Comparison of ENCODE assay signal across 10 mouse cellular contexts in genomic region chr16:7282257-7282656, GRCm38 (mm10).
DNase-seq lines count a peak whose midpoint lies in the region; ATAC-seq and TF ChIP-seq lines count a peak whose summit lies in the region.
"Had no signal": no experiment of that assay in that cellular context is flagged by ENCODE, and none has a peak within 500 bp of the region (broad histone marks: within the 10 kb centered on the region; RNA-seq: fewer than 3 reads in every experiment).

No protein-coding gene starts in this region.

- no peak overlapping the region for H3K27ac ChIP-seq in midbrain, postnatal 0 days (ENCODE audit: low read depth, low read length)
- no peak overlapping the region for H3K27ac ChIP-seq in midbrain, embryonic 10.5 days (replicated peaks)
- H3K27ac ChIP-seq: embryonic facial prominence, embryonic 13.5 days; limb, embryonic 12.5 days had no signal

- no peak overlapping the region for H3K4me3 ChIP-seq in midbrain, postnatal 0 days (ENCODE audit: low read depth, low read length)
- no peak overlapping the region for H3K4me3 ChIP-seq in midbrain, embryonic 10.5 days
- H3K4me3 ChIP-seq: embryonic facial prominence, embryonic 13.5 days; limb, embryonic 12.5 days had no signal

- no peak for TF ChIP-seq CTCF in midbrain, postnatal 0 days (IDR thresholded peaks at IDR 0.05)

- ATAC-seq in midbrain, postnatal 0 days (ENCODE audit: low FRiP score) = no peak
- ATAC-seq in erythroblast, adult 5-6 weeks (replicated peaks; ENCODE audit: low FRiP score, poor library complexity, severe bottlenecking) = no peak

- H3K27me3 ChIP-seq in midbrain, postnatal 0 days (ENCODE audit: insufficient read depth, low read length) = no peaks in the 10 kb centered on the region
- no peaks in the 10 kb centered on the region for H3K27me3 ChIP-seq in midbrain, embryonic 10.5 days (ENCODE audit: low read depth, poor library complexity, severe bottlenecking)
- H3K27me3 ChIP-seq: embryonic facial prominence, embryonic 13.5 days; limb, embryonic 12.5 days had no signal

- H3K9me3 ChIP-seq in midbrain, postnatal 0 days (ENCODE audit: low read length) = no peaks in the 10 kb centered on the region
- H3K9me3 ChIP-seq in midbrain, embryonic 10.5 days (replicated peaks) = no peaks in the 10 kb centered on the region
- H3K9me3 ChIP-seq: embryonic facial prominence, embryonic 13.5 days; limb, embryonic 12.5 days had no signal

- H3K4me2 ChIP-seq in midbrain, postnatal 0 days (ENCODE audit: low read depth, low read length, poor library complexity, severe bottlenecking) = no peak overlapping the region
- H3K4me2 ChIP-seq: embryonic facial prominence, embryonic 13.5 days; limb, embryonic 12.5 days had no signal

- no peaks in the 10 kb centered on the region for H3K36me3 ChIP-seq in midbrain, postnatal 0 days (ENCODE audit: insufficient read depth, low read length)
- no peaks in the 10 kb centered on the region for H3K36me3 ChIP-seq in midbrain, embryonic 10.5 days
- H3K36me3 ChIP-seq: embryonic facial prominence, embryonic 13.5 days; limb, embryonic 12.5 days had no signal

- peak; percentile 28 for DNase-seq in adrenal gland, adult 2 months
- DNase-seq in adrenal gland, postnatal 10 days = no peak
- peak; percentile 8 for DNase-seq in midbrain, postnatal 0 days (ENCODE audit: low spot score)
- no peak for DNase-seq in midbrain, embryonic 10.5 days (ENCODE audit: low spot score)
- DNase-seq in layer of hippocampus, adult 9-11 months = peak; percentile 84
- DNase-seq in spleen, postnatal 10 days (ENCODE audit: low spot score in 2 of 2) = no peak
- DNase-seq in urinary bladder, postnatal 10 days (ENCODE audit: low spot score) = no peak

- no peaks in the 10 kb centered on the region for H3K4me1 ChIP-seq in midbrain, postnatal 0 days (ENCODE audit: insufficient read depth, low read length)
- H3K4me1 ChIP-seq in midbrain, embryonic 10.5 days = no peaks in the 10 kb centered on the region
- H3K4me1 ChIP-seq: embryonic facial prominence, embryonic 13.5 days had no signal

- no peak overlapping the region for H3K9ac ChIP-seq in midbrain, postnatal 0 days (replicated peaks; ENCODE audit: low read length, poor library complexity, severe bottlenecking)
- H3K9ac ChIP-seq: embryonic facial prominence, embryonic 13.5 days; limb, embryonic 12.5 days had no signal

- 91% methylated on average over 7 of the region's 7 CpGs for WGBS in midbrain, postnatal 0 days
- WGBS in midbrain, embryonic 10.5 days = 91% methylated on average over 7 of the region's 7 CpGs

Comparison
In these comparisons a context has a peak if more than half of its experiments do, and no peak if none do; other contexts are left out.
1. DNase-seq: peak in adrenal gland, adult 2 months (single experiment), midbrain, postnatal 0 days (single experiment) and layer of hippocampus, adult 9-11 months (single experiment); none in adrenal gland, postnatal 10 days (single experiment), midbrain, embryonic 10.5 days (single experiment), spleen, postnatal 10 days (0 of 2) and urinary bladder, postnatal 10 days (single experiment).